Mouse (Mus musculus) E14TG2a.4 (cell line): ENCODE data around the gene Gm44511.
"Not testable (repeated sequence)": the region's sequence is repeated elsewhere in the genome, so short reads cannot be mapped to it uniquely, and the experiment has no call there.

ENCODE experiments used
- H3K27me3 ChIP-seq: 2 replicates; pipeline ENCODE4 v1.6.1; 2014; ENCODE audit warnings: low read length, control low read depth; ENCODE audit not compliant: insufficient read depth
- H3K36me3 ChIP-seq: 2 replicates; pipeline ENCODE4 v1.6.1; 2014; ENCODE audit warnings: low read length, control low read depth; ENCODE audit not compliant: insufficient read depth
- H3K4me1 ChIP-seq: replicated peaks from 2 replicates; pipeline ENCODE4 v1.6.1; 2014; ENCODE audit warnings: low read depth, low read length, control low read depth
- H3K4me3 ChIP-seq: replicated peaks from 2 replicates; pipeline ENCODE4 v1.5.1; 2014; ENCODE audit warnings: mild to moderate bottlenecking, low read length
- H3K9me3 ChIP-seq: 2 replicates; pipeline ENCODE4 v1.6.1; 2014; ENCODE audit warnings: low read length, control low read depth
- CTCF ChIP-seq: conservative IDR thresholded peaks from 2 replicates; pipeline ENCODE4 v1.5.1; 2014; ENCODE audit warnings: low read length
- NANOG ChIP-seq: IDR thresholded peaks from 2 replicates; pipeline ENCODE4 v1.6.1; 2014; ENCODE audit warnings: borderline replicate concordance, low read length, mixed read lengths
- POU5F1 ChIP-seq: IDR thresholded peaks from 2 replicates; pipeline ENCODE4 v1.6.1; 2014; ENCODE audit warnings: low read length, borderline replicate concordance

The Gm44511 gene

GRCm38 (mm10) chr6:128797936-128798771 lies 28.0 kb downstream of the Gm44511 start:
- Histone ChIP-seq H3K9me3 (peaks cover 13% of the 10 kb centered on the region), H3K4me3 (peak overlapping the region; percentile 67), H3K4me1 (peaks cover 14% of the 10 kb centered on the region), H3K36me3 (no peaks in the 10 kb centered on the region), H3K27me3 (no peaks in the 10 kb centered on the region)
- TF ChIP-seq CTCF (no peak), NANOG (no peak), POU5F1 (no peak)

GRCm38 (mm10) chr6:128797185-128797905 lies 28.8 kb downstream of the Gm44511 start:
- Histone ChIP-seq H3K9me3 (peaks cover 13% of the 10 kb centered on the region), H3K36me3 (no peaks in the 10 kb centered on the region), H3K4me3 (peak overlapping the region; percentile 67), H3K4me1 (peaks cover 14% of the 10 kb centered on the region), H3K27me3 (no peaks in the 10 kb centered on the region)
- TF ChIP-seq CTCF (no peak), POU5F1 (no peak), NANOG (no peak)

- TF ChIP-seq POU5F1, result no peak
- no peak for TF ChIP-seq NANOG
- no peak for TF ChIP-seq CTCF
- Histone ChIP-seq H3K9me3 (peaks cover 8% of the 10 kb centered on the region), H3K4me1 (peaks cover 14% of the 10 kb centered on the region), H3K36me3 (no peaks in the 10 kb centered on the region), H3K27me3 (no peaks in the 10 kb centered on the region), H3K4me3 (no peak overlapping the region)
These were observed 29.7 kb downstream of the Gm44511 start for GRCm38 (mm10) chr6:128796321-128796955.

- H3K4me3 ChIP-seq, result no peak overlapping the region
- no peaks in the 10 kb centered on the region for H3K27me3 ChIP-seq
- H3K9me3 ChIP-seq, result no peaks in the 10 kb centered on the region
- no peaks in the 10 kb centered on the region for H3K36me3 ChIP-seq
- H3K4me1 ChIP-seq, result peaks cover 14% of the 10 kb centered on the region
- TF ChIP-seq CTCF (no peak), NANOG (no peak), POU5F1 (no peak)
These were observed 32.4 kb downstream of the Gm44511 start for GRCm38 (mm10) chr6:128793734-128794133.

- H3K27me3 ChIP-seq, H3K36me3 ChIP-seq, H3K4me1 ChIP-seq, H3K4me3 ChIP-seq, H3K9me3 ChIP-seq: not testable (repeated sequence)
These were observed 35.6 kb downstream of the Gm44511 start for GRCm38 (mm10) chr6:128790491-128790994.

GRCm38 (mm10) chr6:128789115-128789514 lies 37.0 kb downstream of the Gm44511 start, which contains the start of gene Klrb1c:
Gene Klrb1c (minus strand): TSS chr6:128789215.
- Histone ChIP-seq H3K27me3 (no peaks in the 10 kb centered on the region), H3K4me1 (no peaks in the 10 kb centered on the region), H3K4me3 (no peak within 1 kb of the TSS), H3K36me3 (no peaks in the 10 kb centered on the region), H3K9me3 (no peaks in the 10 kb centered on the region)
- TF ChIP-seq NANOG (no peak), CTCF (no peak), POU5F1 (no peak)

- Histone ChIP-seq H3K4me3 (no peak overlapping the region), H3K27me3 (no peaks in the 10 kb centered on the region), H3K36me3 (no peaks in the 10 kb centered on the region), H3K9me3 (no peaks in the 10 kb centered on the region), H3K4me1 (no peaks in the 10 kb centered on the region)
- TF ChIP-seq CTCF, result no peak
- no peak for TF ChIP-seq NANOG
- no peak for TF ChIP-seq POU5F1
These were observed 37.6 kb downstream of the Gm44511 start for GRCm38 (mm10) chr6:128788517-128788916.

GRCm38 (mm10) chr6:128786396-128786795 lies 39.7 kb downstream of the Gm44511 start:
- H3K4me3 ChIP-seq, H3K27me3 ChIP-seq, H3K4me1 ChIP-seq, H3K9me3 ChIP-seq, H3K36me3 ChIP-seq: not testable (repeated sequence)
